Mouse (Mus musculus) C3H10T1/2 (cell line): Measurements from ENCODE around the gene Drosha. TPM values are rescaled to one million over a fixed set of nuclear protein-coding genes. Genes with fewer than 3 reads are reported as not detected.

Experiments used
- polyA plus RNA-seq, 2 experiments: library from polyadenylated mRNA; unstranded; fragments of >200 nt; fragmentation: generic; extraction: Trizol; gene quantifications; one replicate each; pipeline ENCODE4 v1.2.1; 2012; ENCODE audit warnings: missing spikeins in 2 of 2

The Drosha gene
- 10 to 100 TPM; 13.0 to 42.3 TPM for polyA plus RNA-seq

DNA sequence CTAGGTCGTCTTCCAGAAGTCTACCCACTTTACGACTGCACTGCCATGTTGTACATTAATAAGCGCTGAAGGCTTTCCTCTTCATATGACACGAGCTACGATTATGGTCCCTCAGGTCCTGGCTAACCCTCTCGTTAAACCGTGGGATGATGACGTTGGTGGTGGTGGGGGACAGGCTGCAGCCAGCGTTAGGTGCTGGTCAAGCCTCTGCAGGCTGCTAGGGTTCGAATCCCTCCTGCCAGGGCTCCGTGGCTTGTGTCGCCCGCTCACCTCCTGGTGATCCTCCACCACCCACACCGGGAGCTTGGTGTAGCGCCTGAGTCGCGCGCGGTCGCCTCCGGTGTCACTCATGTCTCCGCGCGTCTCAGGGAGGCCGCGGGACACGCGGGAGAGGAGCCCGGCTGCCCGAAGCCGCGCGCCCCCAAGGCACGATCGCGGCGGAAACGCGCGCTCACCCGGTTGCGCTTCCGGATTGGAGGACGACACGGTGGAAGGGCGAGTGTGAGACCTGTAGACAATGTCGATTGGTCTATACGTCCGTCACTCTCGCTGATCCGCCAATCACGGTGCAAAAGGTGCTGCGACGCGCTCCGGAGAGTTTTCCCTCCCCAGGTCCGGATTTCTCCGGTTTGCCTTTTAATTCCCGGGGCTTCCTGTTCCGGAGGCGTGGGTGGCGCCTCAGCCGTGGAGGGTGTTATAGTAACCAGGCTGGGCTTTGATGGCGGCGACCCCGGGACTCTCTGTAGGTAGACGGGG, at the start of gene Drosha, which contains the start of gene 6030458C11Rik:
TSS of gene Drosha (plus strand) at position 619 of the 756 bp plus-strand sequence.
TSS of gene 6030458C11Rik (minus strand) at position 453 of the 756 bp plus-strand sequence.

Other genes starting within 250 kb of the Drosha start
- 10 to 100 TPM in 1 of 2 experiments, under 1 TPM in 1; 0.37 to 10.8 TPM for gene Pdzd2, start 84.9 kb upstream of the Drosha start, polyA plus RNA-seq
- 10 to 100 TPM in 1 of 2 experiments, under 1 TPM in 1; 0.74 to 13.1 TPM for gene 6030458C11Rik, start 166 bp upstream of the Drosha start, polyA plus RNA-seq